Mouse (Mus musculus): ENCODE data around the gene Rab3gap1.

Gene Rab3gap1

DNA sequence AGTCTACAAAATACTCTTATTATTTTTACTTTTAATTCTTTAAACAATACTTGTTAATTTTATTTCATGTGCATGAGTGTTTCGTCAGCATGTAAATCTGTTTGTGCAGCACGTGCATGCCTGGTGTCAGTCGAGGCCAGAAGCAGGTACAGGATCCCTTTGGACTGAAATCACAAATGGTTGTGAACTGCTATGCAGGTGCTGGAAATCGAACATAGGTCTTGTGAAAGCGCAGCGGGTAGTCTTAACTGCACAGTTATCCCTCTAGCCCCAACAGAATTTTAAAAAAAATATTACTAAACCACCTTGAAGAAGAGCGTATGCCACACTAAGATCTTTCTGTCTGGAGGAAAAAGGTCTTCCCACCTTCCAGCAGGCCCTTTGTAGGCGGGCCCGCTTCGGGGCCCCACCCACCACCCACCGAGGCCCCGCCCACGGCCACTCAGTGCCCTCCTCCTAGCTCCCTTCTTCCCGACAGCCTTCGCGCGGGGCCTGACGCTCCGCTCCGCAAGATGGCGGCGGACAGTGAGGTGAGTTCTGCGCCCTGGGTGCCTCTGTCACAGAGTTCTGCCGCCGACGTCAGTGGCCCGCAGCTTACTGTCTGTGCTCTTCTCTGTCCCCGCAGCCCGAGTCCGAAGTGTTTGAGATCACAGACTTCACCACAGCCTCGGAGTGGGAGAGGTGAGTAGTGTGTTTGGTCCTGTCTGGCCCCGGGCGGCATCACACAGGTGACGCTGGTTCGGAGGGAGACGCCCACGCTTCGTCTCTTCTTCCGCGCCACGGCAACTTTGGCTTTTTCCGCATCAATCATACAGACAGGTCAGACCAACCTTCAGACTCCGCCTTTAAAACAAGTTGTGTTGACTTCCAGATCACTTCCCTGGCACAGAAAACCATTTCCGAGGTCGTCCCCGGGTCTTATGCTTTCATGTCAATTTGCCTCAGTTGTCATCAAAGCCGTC, at the start of gene Rab3gap1:
Gene Rab3gap1, plus strand, starts transcription at position 474 of the 962 bp plus-strand sequence.
- DNase-seq = peak; percentile 93 to 94

DNA sequence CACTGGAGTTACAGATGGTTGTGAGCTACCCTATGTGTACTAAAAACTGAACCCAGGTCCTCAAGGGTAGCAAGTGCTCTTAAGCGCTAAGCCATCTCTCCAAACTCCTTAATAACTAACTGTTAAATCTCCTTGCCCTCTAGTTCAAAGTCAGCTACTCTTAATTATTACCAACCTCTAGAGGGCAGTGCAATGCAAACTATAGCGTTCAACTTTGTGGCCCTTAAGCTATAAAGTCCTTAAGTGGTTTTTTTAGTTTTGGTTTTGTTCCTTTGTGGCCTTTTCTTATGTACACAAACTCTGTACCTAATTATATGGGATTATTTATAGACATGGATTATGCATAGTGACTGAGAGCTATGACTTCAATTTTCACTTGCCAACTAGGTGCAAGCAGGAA, 41.2 kb upstream of the Rab3gap1 start:
- no peak for DNase-seq

DNA sequence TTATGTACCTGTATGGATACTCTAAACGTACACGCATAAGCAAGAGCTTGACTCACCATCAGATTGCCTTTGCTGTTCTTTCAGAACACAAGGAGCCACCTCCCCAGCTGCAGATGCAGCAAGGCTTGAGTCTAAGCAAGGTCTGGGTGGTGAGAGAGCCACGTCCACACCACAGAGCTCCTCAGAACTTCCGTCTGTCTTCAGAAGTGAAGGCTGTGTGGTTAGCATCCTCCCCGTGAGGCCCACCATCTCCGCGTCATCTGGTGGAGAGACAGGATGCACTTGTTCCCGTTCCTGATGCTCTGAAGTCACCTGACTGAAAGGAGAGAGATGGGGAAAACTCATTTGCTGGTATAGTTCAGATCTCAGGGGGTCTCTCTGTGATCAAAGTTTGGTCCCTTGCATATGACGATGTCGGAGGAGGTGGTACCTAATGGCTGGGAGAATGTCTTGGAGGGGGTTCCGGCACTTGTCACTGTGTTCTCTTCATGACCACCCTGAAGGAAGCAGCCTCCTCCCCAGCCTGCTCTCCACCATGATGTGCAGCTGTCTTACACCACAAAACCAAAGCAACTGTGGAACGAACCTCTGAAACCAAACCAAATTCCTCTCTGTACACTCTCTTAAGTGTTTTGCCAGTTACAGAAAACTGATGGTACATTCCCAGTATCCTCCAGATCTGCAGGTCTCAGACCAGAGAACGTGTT, 38.2 kb upstream of the Rab3gap1 start:
- DNase-seq = peak; percentile 63 to 80

DNA sequence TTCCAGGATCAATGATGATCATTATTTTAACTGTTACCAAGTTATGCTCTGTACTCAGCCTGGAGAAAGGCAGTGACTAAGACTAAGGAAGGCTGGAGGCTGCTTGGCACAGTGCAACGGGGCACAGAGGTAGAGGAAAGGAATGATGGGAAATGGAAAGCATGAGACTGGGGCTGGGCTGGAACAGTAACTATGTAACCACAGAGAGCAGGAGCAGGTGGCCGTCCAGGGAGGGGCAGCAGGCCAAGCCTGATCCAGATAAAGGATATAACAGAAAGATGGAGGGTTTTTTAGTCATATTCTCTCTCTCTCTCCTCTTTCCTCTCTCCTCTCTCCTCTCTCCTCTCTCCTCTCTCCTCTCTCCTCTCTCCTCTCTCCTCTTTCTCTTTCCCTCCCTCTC, 34.9 kb upstream of the Rab3gap1 start:
- DNase-seq = no peak

DNA sequence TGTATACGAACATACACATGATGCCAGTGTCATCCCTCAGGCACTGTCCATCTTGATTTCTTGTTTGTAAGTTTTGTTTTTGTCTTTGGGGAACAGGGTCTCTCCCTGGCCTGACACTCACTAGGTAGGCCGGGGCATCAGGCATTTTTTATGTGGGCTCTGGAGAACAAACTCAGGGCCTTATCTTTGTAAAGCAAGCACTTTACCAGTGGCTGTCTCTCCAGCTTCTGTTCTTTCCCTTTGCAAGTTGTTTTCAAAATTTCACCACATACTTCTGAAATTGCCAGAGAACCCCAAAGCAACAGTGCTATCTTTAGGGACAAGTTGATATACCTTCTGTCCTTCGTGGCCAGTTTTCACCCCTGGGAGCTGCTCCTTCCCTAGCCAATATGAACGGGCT, 34.4 kb upstream of the Rab3gap1 start:
- no peak for DNase-seq

DNA sequence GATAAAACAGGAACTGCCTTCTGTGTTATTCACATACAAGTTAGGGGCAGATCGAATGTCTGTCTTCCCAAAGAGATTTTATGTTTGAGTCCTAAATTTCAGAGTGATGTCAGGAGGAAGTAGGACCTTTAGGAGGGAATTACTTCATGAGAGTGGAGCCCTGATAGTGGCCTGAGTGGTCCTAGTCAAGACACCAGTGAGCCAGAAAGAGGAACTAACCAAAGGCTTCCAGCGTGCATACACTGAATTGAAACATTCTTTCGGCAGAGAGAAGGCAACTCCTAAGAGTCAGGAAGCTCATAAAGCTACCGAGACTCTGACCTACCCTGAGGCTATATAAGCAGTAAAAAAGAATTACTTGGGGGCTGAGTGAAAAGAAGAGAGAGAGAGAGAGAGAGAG, 32.0 kb upstream of the Rab3gap1 start:
- no peak for DNase-seq

DNA sequence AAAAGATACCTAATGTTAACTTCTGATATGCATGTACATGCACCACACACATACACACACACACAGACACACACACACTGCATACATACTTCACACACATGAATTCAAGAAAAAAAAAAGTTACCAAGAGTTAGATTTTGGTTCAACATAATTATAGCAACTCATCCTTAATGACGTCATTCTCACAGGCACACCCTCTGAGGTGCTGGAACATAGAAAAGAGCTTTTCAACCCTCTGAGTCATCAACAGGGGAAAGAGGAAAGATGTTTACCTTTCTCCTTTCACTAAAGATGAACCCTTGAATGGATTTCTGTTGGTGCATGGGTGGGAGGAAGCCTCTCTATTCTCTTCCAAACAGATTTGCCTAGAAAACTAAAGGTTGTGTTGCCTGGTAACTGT, 30.0 kb upstream of the Rab3gap1 start:
- DNase-seq = no peak

DNA sequence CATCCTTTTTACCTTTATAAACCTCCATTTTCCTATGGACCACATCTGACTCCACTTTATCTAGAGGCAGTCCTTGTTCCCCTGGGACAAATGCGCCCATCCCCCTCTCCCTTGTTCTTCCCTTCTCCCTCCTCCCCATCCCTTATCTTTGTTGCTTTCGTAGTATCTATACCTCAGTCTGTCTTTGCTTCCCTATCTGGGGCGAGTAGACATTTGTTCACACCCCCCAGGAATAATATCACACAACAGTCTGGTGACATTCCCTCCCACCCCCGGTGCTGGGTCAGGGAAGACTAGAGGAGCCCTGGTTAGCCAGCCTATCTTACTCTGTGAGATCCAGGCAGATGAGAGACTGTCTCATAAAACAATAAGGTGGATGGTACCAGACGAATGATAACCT, 23.1 kb upstream of the Rab3gap1 start:
- DNase-seq = no peak

DNA sequence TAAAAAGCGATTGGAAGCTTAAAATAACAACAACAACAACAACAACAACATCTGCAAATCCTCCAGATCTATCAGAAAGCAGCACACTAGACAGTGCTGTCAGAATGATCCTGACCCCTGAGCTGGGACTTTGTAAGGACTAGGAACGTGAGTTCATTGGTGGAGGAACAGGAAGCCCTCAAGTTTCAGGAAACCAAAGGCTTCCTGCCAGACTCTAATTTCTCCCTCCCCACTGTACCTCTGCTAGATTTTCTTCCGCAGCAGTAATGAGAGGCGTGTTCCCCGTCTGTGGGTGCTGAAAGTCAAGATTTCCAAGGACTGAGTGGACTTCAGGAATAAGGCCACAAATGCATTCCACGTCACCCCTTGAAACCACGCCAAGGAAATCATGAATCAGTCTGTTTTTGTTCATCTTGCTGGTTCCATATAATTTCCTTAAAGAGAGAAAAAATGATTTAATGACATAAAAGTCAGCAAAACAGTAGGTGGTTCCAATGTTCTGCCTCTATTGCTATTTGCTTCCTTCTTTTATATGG, 18.4 kb upstream of the Rab3gap1 start:
- no peak for DNase-seq

DNA sequence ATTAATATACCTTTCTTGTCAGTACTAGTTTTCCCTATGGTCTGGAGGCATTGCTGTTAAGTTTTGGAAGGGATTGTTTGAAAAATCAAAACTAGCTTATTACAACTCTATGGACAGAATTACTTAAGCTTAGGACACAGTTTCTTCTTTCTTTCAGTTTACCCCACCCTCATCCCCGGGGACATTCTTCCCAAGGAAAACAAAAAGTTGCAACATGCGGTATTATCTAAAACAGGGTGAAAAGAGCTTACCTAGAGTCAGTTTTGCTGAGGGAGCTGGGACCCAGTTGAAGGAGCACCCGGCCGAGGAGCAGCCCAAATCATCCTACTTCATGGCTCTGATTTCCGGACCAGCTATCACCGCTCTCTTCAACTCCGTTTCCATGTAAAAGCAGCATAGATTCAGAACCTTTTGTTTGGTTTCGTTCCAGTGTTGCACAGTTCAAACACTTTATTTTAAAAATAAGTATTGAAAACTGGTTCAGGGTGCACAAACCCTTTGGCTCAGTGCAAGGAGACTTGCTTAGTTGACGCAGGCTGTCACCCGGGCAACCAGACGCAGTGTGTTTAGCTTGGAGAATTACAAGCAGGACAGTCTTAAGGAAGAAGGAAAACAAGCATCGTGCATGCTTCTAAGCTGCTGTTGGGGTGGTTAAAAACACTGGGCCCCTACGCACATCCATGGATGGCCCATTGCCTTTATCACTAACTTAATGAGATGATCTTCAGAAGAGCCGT, 13.9 kb upstream of the Rab3gap1 start, which contains the start of gene Map3k19:
Gene Map3k19, minus strand, starts transcription at position 546 of the 737 bp plus-strand sequence.
- no peak for DNase-seq

DNA sequence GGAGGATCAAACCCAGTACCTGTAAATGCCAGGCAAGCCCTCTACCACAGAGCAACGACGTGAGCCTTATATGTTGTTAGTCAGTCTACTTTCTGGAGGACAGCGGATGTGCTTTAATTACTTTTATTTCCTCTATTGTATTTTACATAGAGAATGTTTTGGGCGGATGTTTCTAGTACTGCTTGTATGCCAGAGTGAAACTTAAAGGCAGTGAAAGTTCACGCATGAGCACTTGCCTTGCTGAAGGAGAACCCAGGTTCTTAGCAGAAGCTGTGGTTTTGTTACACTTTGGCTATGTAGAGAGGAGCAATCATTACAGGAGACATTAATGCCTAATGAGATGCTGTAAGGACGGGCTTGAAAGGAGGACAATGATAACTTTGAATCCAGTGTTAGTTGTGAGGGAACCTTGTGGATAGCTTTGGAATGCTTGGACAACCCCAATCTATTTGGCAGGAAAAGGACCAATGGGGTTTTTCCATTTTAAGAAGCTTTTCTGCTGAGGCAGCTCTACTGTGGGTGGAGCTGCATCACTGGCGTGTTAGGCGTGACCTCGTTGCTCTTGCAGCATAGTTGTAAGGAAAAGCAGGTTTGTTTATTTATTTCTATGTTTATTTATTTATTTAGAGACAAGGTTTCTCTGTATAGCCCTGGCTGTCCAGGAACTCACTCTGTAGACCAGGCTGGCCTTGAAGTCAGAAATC, 9.5 kb upstream of the Rab3gap1 start:
- no peak for DNase-seq

DNA sequence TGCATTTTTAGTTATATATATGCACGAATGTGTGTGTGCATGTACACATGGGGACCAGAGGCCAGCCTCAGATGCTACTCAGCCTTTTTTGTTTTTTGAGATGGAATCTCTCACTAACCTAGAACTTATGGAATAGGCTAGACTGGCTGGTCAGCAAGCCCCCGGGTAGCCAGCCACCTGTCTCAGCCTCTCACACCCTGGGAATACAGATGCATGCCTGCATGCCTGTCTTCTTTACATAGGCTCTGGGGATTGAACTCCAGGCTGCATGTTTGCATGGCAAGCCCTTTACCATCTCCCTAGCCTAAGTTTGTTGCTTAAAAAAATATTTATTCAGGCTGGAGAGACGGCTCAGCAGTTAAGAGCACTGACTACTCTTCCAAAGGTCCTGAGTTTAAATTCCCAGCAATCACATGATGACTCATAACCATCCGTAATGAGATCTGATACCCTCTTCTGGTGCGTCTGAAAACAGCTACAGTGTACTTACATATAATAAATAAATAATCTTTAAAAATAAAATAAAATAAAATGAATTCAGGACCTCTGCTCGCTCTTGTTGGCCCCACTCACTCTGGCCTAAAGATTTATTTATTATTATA, 8.7 kb upstream of the Rab3gap1 start:
- no peak for DNase-seq

DNA sequence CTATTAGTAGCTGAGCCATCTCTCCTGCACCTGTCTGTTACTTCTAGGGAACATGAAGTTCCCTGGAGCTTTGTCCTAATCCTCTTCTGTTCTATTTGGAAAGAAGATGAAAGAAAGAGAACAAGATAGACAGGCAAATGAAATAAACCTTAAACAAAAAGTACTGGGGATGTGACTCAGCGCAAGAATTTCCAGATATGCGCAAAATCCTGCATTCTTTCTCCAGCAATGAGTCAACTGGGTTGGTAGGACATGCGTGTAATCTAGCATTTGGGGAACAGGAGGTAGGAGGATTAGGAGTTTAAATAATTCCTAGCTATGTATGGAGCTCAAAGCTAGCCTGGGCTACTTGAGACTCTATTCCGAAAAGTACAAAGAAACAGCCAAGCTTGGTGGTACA, 8.1 kb upstream of the Rab3gap1 start:
- DNase-seq = no peak

DNA sequence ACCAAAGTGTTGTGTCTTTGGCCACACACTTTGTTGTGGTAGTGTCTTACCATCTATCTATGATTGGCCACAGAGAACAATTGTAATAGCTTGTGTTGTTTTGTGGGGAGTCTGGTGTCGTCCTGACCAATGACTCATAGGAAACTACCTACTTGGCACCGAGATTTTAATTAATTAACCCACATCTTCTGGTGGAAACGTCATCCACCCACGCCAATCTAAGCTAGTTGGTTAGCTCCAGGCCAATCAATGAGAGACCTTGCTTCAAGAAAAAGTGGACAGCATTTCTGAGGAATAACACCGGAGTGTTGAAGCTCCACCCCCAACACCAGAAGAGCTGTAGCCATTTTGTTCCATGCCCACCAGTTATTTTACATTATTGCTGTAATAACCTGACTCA, 6.7 kb upstream of the Rab3gap1 start:
- no peak for DNase-seq

DNA sequence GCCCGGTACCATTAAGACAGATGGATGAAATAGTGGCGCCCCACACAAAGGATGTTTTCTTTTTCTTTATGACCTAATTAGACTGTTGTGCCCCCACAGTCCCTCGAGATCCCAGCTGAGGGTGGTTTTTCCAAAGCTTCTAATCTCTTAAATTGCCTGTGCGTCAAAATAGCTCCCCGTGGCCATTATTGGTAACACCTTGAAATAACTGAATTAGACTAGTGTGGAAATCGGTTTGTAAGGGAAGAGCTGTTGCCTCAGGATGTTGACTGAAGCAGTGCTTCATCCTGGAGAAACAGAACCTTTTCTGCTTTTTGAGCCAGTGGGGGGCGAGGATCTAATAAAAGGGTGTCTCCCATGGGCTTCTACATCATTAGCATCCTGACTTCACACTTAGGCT, 4.8 kb upstream of the Rab3gap1 start:
- DNase-seq = no peak

DNA sequence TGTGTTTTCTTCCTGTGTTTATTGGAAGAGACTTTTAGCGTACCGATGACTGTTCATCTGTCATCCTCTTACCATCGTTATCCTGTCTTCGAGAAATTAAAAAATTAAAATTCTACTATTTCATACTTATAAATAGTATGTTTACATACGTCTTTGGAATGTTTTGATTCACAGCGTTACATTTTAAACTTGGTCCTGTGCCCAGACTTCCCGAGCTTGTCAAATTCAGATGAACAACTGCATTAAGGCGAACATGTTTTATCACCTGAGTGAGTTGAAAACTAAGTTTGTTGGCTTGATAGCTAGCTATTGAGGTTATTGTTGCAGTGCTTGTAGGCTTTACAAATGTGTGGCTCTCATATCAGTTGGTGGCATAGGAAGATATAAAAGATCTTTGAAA, 703 bp downstream of the Rab3gap1 start:
- no peak for DNase-seq

DNA sequence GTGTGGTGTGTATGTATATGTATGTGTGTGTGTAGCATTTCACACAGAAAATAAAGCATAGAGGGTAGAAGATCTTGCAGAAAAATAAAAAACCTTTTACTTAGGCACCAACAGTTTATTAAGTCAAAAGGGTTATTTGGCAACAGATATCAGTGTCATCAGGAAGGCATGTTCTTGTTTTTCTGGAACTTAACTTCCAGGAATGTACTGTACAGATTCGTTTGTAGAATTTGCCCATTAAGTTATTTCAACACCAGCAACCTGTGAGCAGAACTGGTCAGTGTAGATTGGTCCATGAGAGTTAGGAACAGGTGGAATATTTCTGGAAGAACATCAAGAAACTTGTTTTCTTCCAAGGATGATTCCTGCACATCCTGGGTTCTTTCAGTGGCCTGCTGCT, 30.8 kb downstream of the Rab3gap1 start:
- no peak for DNase-seq

DNA sequence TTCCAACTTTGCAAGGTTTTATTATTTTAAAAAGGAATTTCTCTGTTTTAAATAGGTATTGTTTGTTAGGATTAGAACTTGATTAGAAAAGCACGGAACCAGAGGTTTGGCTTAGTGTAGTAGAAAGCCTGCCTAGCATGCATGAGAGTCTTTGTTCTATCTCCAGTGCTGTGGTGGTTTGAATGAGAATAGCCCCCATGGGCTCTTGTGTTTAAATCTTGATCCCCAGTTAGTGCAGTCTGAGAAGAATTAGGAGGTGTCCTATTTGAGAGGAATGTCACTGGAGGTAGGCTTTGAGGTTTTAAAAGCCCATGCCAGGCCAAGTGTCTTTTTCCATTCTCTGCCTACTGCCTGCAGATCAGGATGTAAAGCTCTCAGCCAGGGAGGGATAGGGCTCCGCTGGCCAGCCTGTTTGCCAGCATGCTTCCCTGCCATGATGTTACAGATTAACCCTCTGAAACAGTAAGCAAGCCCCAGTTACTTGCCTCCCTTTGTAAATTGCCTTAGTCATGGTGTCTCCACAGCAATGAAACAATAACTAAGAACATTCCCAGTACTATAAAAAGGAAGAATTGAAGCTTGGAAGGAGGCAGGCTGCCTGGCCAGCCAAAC, 36.3 kb downstream of the Rab3gap1 start:
- no peak for DNase-seq

DNA sequence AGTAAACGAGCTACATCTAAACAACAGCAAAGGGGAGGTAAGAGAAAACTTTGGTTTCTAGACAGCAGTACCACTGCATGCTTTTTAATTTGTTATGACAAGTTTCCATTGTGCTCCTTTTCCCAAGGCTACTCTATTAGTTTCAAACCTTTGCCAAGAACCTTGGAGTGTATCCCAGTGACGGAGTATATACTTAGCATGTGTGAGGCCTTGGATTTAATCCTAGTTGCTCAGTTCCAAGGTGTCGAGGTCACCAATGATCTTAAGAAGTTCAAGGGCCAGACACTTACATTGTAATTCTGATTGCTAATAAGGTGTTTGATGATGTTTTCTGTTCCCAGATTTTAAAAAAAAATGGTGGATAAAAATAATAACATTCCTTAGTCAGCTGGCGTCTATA, 44.5 kb downstream of the Rab3gap1 start:
- no peak for DNase-seq

DNA sequence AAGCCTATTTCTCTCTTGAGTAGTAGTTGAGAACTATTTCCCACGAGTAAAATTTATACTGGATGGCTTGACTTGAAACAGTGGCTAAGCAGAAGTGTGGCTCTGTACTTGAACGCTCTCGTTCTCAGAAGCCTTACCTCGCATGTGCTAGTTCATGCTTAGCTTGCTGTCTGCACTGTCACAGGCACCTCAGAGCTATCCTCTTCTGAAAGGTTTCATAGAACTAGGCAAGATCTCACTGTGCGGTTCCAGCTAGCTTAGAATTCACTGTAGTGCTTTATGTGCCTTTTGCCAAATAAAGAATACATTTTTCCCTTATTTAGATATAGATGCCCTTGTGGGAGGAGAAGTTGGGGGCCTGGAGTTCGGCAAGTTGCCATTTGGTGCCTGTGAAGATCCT, 46.7 kb downstream of the Rab3gap1 start:
- no peak for DNase-seq

DNA sequence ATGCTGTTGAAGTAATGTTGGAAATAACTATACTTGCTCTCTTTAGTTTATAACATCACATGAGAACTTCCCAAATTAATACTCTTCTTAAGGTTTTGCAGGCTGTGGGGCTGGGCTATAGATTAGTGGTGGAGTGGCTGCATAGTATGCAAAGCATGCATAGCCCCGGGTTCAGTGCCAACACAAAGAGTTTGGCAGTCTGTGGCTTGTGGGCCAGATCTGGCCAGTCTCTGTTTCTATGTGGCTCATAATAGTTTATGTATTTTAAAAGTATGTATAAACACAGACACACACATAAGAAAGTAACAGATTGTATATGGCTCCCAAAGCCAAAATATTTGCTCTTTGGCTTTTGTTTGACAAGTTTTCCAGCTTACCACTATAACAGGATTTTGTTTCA, 47.2 kb downstream of the Rab3gap1 start:
- DNase-seq = no peak

DNA sequence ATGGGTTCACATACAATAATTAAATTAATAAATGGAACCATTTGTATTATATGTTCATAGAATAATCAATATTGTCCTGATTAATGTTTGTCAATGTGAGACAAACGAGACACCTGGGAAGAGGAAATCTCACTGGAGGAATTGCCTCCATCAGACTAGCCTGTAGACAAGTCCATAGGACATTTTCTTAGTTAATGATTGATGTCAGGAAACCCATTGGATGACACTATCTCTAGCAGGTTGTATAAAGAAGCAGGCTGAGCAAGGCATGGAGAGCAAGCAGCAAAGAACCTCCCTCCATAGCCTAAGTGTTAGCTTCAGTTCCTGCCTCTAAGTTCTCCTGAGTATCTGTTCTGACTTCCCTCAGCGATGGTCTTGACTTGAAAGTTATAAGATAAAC, 64.8 kb downstream of the Rab3gap1 start:
- DNase-seq = no peak

All from thymus, postnatal 36 days (tissue).